Mouse (Mus musculus): ENCODE measurements at regions not wholly inside any gene's neighbourhood (a gene's known extent, or its start where the extent isn't known, plus 50 kb on each side); places are given as distances from the start of the nearest gene placed in this dataset.

GRCm38 (mm10) chr19:54212169-54212568 lies 168.2 kb downstream of the Adra2a start:
- no peak for DNase-seq
- intact Hi-C loops (cut with DNase I): no loop called here

- intact Hi-C loops (cut with DNase I): loop anchor here (5.0 kb wide), 1 partner anchor 62 kb away; no protein-coding TSS in a partner anchor
- no peak for DNase-seq
Measured at GRCm38 (mm10) chr19:54244176-54244575, 200.2 kb downstream of the Adra2a start.

GRCm38 (mm10) chr19:54248256-54248936 lies 204.4 kb downstream of the Adra2a start:
- intact Hi-C loops (cut with DNase I): no loop called here
- DNase-seq: peak; percentile 15 to 41

- intact Hi-C loops (cut with DNase I): loop anchor here (10.0 kb wide), 1 partner anchor 207 kb away; the partner anchor contains the start of gene Adra2a
- DNase-seq: no peak
Measured at GRCm38 (mm10) chr19:54252145-54252664, 208.3 kb downstream of the Adra2a start.

- intact Hi-C loops (cut with DNase I): loop anchor here (10.0 kb wide), 1 partner anchor 213 kb away; the partner anchor contains the start of gene Adra2a
- no peak for DNase-seq
Measured at GRCm38 (mm10) chr19:54257889-54258288, 213.9 kb downstream of the Adra2a start.

GRCm38 (mm10) chr19:54259175-54259574 lies 215.2 kb downstream of the Adra2a start:
- DNase-seq: no peak
- intact Hi-C loops (cut with DNase I): loop anchor here (10.0 kb wide), 1 partner anchor 214 kb away; the partner anchor contains the start of gene Adra2a

GRCm38 (mm10) chr19:54277368-54277767 lies 233.4 kb downstream of the Adra2a start:
- intact Hi-C loops (cut with DNase I): no loop called here
- no peak for DNase-seq

- intact Hi-C loops (cut with DNase I): no loop called here
- DNase-seq: no peak
Measured at GRCm38 (mm10) chr19:54285481-54285880, 241.5 kb downstream of the Adra2a start.

- intact Hi-C loops (cut with DNase I): no loop called here
Measured at GRCm38 (mm10) chr19:54297663-54298388, 253.9 kb downstream of the Adra2a start.

GRCm38 (mm10) chr19:54311289-54311688 lies 267.3 kb downstream of the Adra2a start:
- no peak for DNase-seq
- intact Hi-C loops (cut with DNase I): no loop called here

More at GRCm38 (mm10) chr19:54297663-54298388, 253.9 kb downstream of the Adra2a start:
- DNase-seq: no peak

- intact Hi-C loops (cut with DNase I): no loop called here
- no peak for DNase-seq
Measured at GRCm38 (mm10) chr19:54311723-54312122, 267.8 kb downstream of the Adra2a start.

GRCm38 (mm10) chr19:54323276-54323675 lies 279.3 kb downstream of the Adra2a start:
- intact Hi-C loops (cut with DNase I): no loop called here
- DNase-seq: no peak

- DNase-seq: no peak
- intact Hi-C loops (cut with DNase I): no loop called here
Measured at GRCm38 (mm10) chr19:54324991-54325390, 281.0 kb downstream of the Adra2a start.

GRCm38 (mm10) chr19:54332140-54332539 lies 288.2 kb downstream of the Adra2a start:
- DNase-seq: no peak
- intact Hi-C loops (cut with DNase I): no loop called here

GRCm38 (mm10) chr19:54340778-54341291 lies 296.9 kb downstream of the Adra2a start:
- no peak for DNase-seq
- intact Hi-C loops (cut with DNase I): no loop called here

GRCm38 (mm10) chr19:54359731-54360130 lies 315.8 kb downstream of the Adra2a start:
- no peak for DNase-seq
- intact Hi-C loops (cut with DNase I): no loop called here

- intact Hi-C loops (cut with DNase I): no loop called here
- no peak for DNase-seq
Measured at GRCm38 (mm10) chr19:54360660-54361059, 316.7 kb downstream of the Adra2a start.

GRCm38 (mm10) chr19:54385101-54385500 lies 341.1 kb downstream of the Adra2a start:
- no peak for DNase-seq
- intact Hi-C loops (cut with DNase I): no loop called here

GRCm38 (mm10) chr19:54391406-54391805 lies 347.5 kb downstream of the Adra2a start:
- intact Hi-C loops (cut with DNase I): no loop called here
- no peak for DNase-seq

- intact Hi-C loops (cut with DNase I): no loop called here
- no peak for DNase-seq
Measured at GRCm38 (mm10) chr19:54399651-54400050, 355.7 kb downstream of the Adra2a start.

- no peak for DNase-seq
- intact Hi-C loops (cut with DNase I): no loop called here
Measured at GRCm38 (mm10) chr19:54407904-54408303, 364.0 kb downstream of the Adra2a start.
